Mouse (Mus musculus) layer of hippocampus, adult 9-11 months (tissue): ENCODE measurements around the gene Trpt1.
"Not testable (repeated sequence)": the region's sequence is repeated elsewhere in the genome, so short reads cannot be mapped to it uniquely, and the experiment has no call there.

Source experiments
- DNase-seq: peaks from one replicate; pipeline ENCODE4 v3.0.0; 2022

Gene Trpt1

GRCm38 (mm10) chr19:6975537-6976521 lies 20.1 kb upstream of the Trpt1 start, which contains the start of gene Plcb3:
Plcb3 (minus strand) TSS chr19:6976470.
- peak; percentile 82 for DNase-seq

DNA sequence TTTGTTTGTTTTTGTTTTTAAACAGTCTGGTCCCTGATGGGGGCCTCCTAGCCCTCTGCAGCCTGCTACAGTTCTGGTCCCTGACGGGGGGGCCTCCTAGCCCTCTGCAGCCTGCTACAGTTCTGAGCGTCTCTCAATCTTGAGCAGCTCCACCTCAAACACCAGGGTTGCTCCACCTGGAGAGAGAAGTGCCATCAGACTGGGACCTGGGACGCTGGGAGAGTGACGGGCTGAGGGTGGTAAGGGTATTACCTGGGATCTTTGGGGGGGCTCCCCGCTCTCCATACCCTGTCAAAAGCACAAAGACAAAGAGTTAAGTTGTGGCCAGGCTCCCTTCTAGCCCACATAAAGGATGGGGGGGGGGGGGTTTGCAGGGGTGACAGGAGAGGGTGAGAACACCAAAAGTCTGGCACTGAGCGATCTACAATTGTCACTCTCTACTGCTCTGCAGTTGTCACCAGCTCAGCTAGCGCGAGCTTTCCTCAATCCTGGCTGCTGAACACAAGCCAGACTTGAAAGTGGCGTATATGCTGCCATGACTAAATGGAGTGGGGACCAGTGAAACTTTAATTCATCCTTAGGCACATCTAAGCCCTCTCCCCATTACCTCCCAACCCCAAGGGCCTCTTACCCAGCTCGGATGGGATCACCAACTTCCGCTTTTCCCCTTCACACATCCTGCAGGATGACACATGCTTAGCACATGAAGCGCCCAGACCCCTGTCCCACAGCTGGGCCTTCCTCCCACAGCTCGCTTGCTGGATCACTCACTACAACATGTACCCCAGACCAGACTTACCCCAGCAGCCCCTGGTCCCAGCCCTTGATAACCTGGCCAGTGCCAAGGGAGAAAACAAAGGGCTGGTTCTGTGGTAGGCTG lies 17.9 kb upstream of the Trpt1 start:
- no peak for DNase-seq

DNA sequence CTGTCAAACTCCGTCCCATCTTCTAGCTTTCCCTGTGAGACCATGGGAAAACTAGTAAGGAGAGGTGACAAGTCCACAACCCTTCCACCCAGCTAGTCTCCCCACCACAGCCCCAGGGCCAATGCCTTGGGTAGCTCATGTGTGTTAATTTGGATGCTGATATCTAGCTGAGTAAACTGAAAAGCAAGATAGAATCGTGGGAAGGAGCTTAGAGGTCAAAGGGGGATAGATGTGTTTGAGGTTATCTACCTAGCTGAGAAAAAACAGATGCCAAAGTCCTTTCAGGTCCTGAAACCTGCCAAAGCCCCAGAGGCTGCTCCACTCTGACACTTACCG lies 17.3 kb upstream of the Trpt1 start:
- no peak for DNase-seq

GRCm38 (mm10) chr19:6979001-6979479 lies 16.9 kb upstream of the Trpt1 start:
- peak; percentile 78 for DNase-seq

DNA sequence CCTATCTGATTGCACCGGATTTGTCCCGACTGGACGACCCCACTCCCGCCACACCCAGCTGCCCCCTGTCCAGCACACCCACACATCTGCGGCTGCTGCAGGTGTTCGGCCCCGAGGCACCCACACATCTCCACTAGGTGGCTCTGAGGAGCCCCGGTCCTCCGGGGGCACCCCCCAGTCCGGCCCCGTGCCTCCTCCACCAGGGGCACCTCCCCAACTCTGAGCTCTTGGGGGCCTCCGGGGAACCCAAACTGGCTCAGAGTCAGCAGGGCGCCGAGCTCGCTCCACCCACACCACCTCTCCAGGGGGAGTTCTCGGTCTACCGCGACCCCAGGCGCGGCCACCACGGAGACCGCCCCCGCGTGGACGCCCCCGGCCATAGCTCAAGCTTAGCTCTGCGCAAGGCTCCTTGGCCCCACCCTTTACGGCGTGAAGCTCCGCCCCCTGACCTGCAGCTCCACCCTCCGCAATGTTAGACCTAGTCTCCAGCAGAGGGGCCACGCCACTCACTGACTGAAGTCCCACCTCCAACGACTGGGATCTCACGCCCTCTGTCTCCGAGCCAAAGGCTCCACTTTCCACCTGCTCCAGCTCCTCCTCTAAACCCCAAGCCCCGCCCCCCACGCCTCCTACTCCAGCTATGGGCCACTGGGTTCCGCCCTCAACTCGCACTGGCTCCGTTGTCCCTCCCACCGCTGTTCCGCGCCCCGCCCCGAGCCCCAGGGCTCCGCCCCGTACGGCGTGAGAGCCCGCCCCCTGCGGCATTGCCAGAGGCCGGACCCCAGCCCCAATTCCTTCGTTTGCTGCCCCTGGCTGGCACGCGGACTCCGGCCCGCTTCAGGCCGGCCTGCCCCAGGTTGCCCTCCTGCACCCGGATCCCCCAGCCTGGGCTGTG lies 16.2 kb upstream of the Trpt1 start:
- peak; percentile 100 for DNase-seq

DNA sequence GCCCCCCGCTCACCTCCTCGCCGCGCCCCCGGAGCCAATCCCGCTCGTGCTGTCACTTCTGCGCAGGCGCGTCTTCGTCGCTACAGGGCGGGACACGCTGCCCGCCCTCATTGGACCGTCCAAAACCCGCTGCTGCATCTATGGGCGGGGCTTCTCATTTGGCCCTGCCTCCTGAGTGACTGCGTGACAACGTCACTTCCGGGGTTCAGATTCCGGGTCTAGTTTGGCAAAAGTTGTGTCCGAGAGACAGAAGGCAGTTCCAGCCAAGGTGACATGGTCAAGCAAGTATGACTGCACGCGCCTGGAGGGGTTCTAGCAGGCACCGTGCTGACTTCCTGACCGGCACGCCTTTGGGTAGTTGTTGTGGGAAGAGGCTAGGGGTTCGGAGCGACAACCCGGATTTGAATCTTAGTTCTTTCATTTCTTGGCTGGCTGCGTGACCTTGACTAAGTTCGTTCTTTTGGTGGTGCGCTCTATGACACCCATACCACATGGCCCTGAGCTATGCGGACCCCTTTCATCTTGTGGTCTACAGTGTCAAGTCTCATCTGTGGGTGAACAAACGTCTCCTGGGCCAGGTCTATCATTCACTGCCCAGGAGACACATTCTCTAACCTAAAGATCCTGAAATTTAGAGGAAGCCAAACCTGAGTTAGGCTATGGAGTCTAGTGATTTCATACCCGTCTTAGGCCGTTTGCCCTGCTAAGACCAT lies 15.4 kb upstream of the Trpt1 start, which contains the start of gene Fkbp2:
TSS of gene Fkbp2 (minus strand) at position 121 of the 713 bp plus-strand sequence.
- peak; percentile 99 for DNase-seq

DNA sequence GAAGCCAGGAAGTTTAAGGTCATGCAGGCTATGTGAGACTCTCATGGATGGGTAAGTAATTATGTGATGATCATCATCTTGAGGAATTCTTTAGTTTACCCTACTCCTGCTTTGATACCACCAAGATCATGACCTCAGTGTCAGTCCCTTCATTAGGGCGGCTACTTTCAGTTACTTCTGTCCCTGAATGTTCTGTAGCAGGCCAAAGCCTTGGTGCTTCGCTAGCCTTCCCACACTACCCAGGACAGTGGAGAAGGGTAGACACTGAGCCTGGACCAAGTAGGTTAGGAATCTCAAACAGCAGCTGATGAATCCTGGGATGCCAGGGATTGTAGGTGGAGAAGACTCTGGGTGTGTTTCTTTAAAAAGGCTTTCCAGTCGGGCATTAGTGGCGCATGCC lies 14.5 kb upstream of the Trpt1 start:
- DNase-seq, result no peak

GRCm38 (mm10) chr19:6983621-6984020 lies 12.3 kb upstream of the Trpt1 start:
- no peak for DNase-seq

- DNase-seq, result no peak
Measured at GRCm38 (mm10) chr19:6985300-6985699, 10.6 kb upstream of the Trpt1 start.

GRCm38 (mm10) chr19:6985951-6986708 lies 9.8 kb upstream of the Trpt1 start:
- DNase-seq, result no peak

DNA sequence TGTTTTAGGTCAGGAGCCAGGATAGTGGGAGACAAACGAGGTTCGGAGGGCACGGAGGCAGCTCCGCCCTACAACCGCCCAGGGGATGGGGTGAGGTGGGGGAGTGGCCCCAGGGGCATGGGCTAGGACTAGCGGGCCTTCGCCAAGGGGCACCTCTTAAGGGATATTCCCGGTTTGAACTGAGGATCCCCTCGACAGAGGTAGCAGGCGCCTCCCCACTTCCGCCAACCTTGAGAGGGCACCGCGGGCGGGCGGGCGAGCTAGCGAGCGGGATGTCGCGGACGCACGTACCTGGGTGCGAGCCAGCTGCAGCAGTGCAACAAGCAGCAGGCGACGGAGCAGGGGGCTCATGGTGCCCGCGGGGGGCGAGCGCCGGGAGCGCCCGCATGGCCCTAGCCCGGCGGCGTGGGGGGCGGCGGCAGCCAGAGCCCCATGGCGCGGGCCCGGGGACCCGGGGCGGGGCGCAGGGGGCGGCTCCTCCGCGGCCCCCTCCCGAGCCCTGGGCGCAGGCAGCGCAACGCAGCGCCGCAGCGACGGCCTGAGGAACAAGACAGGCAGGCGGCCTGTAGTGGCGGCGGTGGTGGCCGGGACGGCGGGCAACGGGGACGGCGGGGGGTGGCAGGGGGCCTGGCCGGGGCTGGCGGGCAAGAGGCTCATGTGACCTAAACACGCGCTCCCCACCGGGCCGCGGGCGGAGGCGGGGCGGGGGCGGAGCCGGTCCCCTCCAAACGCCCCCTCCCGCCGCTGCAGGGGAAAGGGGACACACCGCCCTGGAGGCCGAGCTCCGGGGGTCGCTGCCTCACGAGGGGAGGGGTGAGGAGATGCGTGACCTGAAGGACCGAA lies 8.6 kb upstream of the Trpt1 start, which contains the start of gene Vegfb:
TSS of gene Vegfb (minus strand) at position 591 of the 843 bp plus-strand sequence.
- DNase-seq, result no peak

DNA sequence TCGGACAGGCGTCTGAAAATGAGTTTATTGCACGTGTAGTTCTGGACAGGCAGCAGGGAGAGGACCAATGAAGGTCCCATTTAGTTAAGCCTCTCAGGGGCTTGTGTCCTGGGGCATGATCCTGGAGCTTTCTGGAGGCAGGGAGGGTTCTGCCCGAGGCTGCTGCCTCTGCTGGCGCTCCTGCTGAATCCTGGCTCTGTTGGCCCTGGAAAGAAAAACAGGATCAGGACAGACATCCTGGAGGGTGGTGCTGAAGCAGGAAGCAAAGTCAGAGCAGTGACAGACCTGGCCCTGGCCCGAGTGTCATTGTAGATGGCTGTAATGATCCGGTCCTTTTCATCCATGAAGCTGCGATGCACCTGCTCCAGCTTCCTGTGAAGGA lies 8.0 kb upstream of the Trpt1 start:
- DNase-seq, result no peak

DNA sequence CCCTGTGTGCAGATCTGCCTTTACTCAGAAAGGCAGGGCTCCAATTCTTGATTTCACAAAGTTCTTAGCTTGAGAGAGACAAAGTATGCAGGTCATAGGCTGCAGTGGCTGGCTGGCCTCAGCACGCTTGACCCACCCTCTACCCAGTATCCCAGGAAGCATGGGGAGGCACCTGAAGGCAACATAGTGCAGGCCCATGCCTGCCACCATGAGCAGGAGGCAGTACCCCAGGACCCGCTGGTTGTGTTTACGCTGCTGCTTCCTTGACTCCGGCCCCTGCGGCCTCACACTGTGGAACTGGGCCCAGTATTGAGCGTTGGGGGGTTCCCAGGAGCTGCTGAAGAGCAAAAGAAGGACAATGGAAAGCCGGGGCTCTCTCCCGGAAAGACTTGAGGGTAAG lies 6.7 kb upstream of the Trpt1 start:
- no peak for DNase-seq

DNA sequence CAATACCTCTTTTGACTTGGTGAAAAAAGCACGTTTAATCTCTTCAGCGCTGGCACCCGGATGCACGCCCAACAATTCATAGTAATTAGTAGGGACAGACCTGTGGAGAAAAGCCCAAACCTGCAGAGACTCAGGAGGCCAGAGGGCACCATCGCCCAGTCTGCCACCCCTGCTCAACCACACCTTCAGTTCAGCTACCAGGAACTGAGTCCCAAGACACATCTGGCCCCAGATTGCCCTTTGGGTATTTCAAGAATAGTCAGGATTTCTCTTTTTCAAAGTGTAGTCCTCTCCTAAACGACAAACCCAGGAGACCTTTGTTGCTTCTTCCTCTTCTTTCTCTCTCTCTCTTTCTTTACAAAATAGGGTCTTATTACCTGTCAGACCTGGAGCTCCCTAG lies 5.2 kb upstream of the Trpt1 start:
- no peak for DNase-seq

DNA sequence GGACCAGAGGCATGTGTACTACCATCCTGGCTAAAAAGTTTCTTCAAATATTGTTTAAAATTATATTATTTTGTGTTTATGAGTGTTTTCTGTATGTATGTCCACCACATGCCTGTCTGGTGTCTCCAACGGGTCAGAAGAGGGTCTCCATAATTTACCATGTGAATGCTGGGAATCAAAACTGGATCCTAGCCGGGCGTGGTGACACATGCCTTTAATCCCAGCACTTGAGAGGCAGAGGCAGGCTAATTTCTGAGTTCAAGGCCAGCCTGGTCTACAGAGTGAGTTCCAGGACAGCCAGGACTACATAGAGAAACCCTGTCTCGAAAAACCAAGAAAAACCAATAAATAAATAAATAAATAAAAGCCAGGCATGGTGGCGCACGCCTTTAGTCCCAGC lies 4.8 kb upstream of the Trpt1 start:
- not testable (repeated sequence) for DNase-seq

GRCm38 (mm10) chr19:6992011-6992858 lies 3.7 kb upstream of the Trpt1 start, which contains the start of gene Dnajc4:
Dnajc4 (minus strand) TSS chr19:6992572.
- DNase-seq, result peak; percentile 98

DNA sequence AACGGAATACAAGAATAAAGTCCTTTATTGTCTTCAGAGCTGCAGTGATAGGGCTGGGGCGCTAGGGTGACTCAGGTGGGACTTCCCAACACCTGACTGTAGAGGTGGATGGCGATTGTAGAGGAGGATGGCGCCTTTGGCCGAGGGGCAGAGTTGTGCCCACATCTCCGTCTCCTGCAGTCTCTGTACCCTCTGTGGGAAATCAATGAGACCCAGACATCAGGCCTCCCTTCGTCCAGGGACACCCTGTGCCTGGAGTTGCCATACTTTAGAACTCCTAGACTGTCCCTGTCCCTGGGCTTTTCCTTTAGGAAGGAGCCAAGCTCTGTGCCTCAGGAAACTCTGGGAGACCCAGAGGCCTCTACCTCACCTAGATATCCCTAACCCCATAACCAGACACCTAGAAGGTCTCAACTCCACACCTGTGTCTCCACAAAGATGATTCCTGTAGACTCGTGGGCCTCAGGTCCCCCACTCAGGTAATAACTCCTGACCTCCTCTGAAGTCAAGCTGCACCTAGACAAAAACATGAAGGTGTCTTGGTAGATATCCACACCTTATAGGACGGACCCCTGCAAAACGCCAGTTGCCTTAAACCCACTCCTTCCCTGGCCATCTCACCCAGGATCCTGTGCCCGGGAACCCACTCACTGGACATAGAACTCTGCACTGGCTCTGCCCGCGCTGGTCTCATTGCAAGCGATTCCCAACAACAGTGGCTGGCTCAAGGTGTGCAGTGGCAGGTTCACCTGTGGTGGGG lies 2.7 kb upstream of the Trpt1 start:
- no peak for DNase-seq

- peak; percentile 3 for DNase-seq
Measured at GRCm38 (mm10) chr19:6994002-6994401, 1.9 kb upstream of the Trpt1 start.
